Mouse (Mus musculus) retina, postnatal 1 day (tissue): ENCODE data around the gene Id2.
A peak's percentile ranks its signal among the peaks of the same experiment; 100 is the strongest.

Experiments used
- DNase-seq: peaks from one replicate; pipeline ENCODE4 v3.0.0-alpha.2; 2012

Id2 gene

DNA sequence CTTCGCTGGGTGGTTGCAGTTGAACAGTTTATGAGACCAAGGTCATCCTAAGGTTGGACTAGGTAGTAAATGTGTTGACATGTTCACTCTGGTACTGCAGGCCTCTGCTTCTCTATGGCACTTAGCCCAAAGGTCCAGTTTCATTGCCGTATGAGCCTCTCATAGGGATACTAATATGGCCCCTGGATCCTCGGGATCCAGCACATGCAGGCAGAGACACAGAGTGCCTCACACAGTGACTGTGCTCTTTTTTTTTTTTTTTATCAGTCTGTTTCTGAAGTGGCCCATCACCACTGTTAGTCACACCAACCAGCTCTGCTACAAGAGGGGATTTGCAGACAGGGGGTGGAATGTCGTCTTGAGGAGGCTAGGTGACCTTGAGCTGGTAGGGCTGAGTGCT lies 23.6 kb downstream of the Id2 start:
- no peak for DNase-seq

DNA sequence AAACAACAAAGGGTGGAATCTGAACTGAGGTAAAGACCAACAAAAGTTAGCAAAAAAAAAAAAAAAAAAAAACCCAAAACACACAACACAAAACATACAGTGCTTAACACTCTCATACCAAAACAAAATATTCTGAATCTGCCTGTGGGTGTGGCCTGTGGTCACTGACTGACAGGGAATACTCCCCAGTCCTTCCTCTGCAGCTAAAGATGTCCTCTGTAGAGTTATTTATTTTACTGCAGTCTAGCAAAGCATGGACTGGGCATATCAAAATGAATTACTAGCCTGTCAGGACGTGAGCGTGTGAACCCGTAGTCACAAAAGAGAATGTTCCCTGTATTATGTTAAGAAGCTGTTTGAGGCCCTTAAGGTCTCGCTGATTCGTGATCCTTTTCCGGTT lies 34.7 kb downstream of the Id2 start:
- DNase-seq, result no peak

DNA sequence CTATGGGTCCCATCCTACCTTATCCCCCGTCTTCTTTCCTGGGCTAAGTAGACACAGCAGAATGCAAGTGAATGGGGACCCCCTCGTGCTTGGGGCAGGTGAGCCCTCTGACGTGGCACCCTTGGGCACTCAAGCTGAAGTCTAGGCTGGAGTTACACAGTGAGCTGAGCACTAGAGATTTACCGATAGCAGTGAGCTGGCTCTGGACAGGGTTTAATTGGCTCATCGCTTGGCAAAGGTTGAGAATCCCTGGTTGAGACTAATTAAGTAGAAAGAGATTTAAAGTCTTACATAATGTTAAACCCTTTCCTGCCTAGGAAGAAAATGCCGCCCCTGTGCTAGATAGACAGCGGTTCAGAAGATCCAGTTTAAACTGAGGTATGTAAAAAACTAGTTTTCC lies 36.0 kb downstream of the Id2 start:
- peak; percentile 49 for DNase-seq

DNA sequence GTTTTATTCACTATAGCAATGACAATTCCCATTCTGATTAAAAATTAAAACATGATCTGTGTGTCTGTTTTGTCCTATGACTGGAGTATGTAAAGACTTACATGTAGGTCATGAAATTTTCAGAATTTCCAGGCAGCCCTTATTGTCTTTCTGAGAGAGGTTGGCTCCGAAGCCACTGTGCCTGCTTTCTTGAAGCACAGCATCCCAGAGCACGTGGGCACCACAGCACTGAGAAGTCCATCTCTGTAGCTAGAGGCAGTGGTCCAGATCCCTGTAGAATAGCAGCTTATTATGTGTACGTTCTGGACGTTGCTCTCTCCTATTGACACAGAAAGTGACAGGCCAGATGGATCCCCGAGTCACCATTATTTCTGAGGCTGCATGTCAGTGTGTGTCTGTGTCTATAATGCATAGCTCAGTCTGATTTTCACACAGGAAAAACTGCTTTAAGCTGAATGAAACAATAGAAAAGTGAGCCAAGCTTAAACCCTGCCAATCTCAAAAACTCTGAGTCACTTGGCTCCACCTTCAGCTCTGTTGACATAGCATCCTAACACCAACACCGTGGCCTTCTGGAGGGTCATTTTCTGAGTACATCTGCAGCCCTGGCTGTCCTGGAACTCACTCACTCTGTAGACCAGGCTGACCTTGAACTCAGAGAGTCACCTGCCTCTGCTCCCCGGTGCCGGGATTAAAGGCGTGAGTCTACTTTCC lies 37.3 kb downstream of the Id2 start:
- no peak for DNase-seq

DNA sequence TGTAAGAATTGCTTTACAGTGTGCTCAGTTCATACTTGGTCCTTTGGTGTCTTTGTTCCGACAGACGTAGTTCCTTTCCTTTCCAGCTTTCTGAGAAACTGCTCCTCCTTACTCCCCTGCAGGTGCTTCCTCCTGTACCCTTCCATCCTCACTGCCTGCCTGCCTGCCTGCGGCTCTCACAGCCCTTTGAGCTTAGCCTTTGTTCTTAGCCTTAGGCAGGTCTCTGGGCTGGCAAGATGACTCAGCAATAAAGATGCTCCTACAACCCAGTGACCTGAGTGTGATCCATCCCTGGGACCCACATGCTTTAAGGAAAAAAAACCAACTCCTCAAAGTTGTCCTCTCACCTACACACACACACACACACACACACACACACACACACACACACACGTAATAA lies 42.0 kb downstream of the Id2 start:
- no peak for DNase-seq

DNA sequence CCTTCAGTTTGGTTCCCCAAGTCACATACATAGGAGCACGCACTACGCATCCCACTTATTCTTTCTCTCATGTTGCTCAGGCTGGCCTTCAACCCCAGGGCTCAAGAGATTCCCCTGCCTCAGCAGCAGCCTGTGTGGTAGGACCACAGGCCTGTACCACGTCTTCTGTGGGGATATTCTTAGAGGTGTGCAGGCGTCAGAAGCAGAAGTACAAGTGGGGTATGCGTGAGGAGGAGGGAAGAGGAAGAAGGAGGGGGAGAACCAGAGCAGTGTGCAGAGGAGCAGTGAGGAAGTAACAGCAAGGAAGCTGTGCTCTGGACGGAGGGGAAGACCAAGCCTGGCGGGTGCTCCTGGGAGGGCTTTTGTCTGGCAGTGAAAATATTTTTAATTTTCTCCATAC lies 42.4 kb downstream of the Id2 start:
- no peak for DNase-seq

DNA sequence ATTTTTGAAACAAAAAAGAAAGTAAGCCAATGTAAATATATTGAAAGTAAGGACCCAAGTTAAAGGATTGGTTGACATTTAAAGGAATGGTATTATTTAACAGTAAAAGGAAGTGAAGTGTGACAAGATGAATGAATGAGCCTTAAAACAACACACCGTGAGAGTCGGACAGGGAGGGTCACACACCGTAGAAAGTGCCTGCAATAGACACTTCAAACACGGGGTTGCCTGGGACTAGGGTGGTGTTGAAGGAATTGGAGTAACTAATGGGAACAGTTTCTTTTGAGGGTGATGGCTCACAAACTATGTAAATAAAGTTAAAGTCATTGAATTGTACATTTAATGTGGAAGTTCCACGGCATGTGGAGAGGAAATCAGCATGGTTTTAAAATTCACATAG lies 47.7 kb downstream of the Id2 start:
- DNase-seq, result no peak

DNA sequence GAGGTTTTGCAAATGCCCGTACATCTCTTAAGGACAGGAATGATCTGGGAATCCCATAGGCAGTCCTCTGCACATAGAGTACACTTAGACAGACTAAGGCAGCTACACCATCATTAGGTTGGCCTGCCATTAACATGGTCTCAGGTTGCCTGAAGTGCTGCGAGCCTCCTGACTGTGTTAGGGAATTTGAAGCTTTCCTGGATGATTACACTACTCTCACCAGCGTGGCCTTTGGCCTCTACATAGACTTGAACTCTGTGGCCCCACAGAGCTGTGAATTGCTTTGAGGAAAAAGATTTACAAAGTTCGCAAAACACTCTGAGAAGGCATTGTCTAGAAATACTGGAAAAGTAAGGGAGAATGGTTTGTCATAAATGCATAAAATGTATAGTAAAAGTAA lies 52.4 kb downstream of the Id2 start:
- no peak for DNase-seq

DNA sequence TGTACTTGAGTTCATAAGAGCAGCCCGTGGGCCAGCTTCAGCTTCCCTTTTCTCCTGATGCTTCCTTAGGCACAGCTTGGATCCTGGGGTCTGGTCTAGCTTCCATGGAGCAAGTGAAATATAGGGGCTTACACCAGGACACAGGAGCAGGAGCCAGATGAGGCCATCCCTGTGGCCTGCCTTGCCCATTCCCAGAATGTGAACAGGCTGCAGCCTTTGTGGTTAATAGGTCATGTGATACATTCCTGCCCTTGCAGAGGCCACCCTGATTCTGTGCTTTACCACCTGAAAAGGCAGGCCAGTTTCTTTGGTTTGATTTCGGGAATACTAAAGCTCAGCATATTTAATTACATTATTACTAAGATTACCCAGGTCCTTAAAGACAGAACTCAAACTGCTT lies 52.9 kb downstream of the Id2 start:
- DNase-seq, result no peak
